Mouse (Mus musculus): ENCODE measurements around the gene Cmtm8.

Gene Cmtm8

GRCm38 (mm10) chr9:114787134-114787533 lies 56.8 kb downstream of the Cmtm8 start:
- DNase-seq (ENCODE audit: extremely low read depth, low read depth, low spot score): no peak

GRCm38 (mm10) chr9:114785432-114786125 lies 58.4 kb downstream of the Cmtm8 start:
- DNase-seq (ENCODE audit: extremely low read depth, low read depth, low spot score): no peak

GRCm38 (mm10) chr9:114781526-114782212 lies 62.3 kb downstream of the Cmtm8 start, which contains the start of gene Cmtm7:
Cmtm7 (minus strand) TSS chr9:114781856.
- DNase-seq (ENCODE audit: extremely low read depth, low read depth, low spot score): no peak

GRCm38 (mm10) chr9:114780746-114781525 lies 63.0 kb downstream of the Cmtm8 start:
- DNase-seq (ENCODE audit: extremely low read depth, low read depth, low spot score): no peak

- DNase-seq (ENCODE audit: extremely low read depth, low read depth, low spot score): no peak
These were observed 63.8 kb downstream of the Cmtm8 start for GRCm38 (mm10) chr9:114779984-114780745.

GRCm38 (mm10) chr9:114778877-114779276 lies 65.1 kb downstream of the Cmtm8 start:
- DNase-seq (ENCODE audit: extremely low read depth, low read depth, low spot score): no peak

- no peak for DNase-seq (ENCODE audit: extremely low read depth, low read depth, low spot score)
These were observed 65.9 kb downstream of the Cmtm8 start for GRCm38 (mm10) chr9:114778047-114778390.

GRCm38 (mm10) chr9:114777178-114778046 lies 66.5 kb downstream of the Cmtm8 start:
- no peak for DNase-seq (ENCODE audit: extremely low read depth, low read depth, low spot score)

- DNase-seq (ENCODE audit: extremely low read depth, low read depth, low spot score): no peak
These were observed 67.6 kb downstream of the Cmtm8 start for GRCm38 (mm10) chr9:114776361-114776760.

- DNase-seq (ENCODE audit: extremely low read depth, low read depth, low spot score): no peak
These were observed 68.7 kb downstream of the Cmtm8 start for GRCm38 (mm10) chr9:114775272-114775671.

- no peak for DNase-seq (ENCODE audit: extremely low read depth, low read depth, low spot score)
These were observed 69.3 kb downstream of the Cmtm8 start for GRCm38 (mm10) chr9:114774629-114775028.

- DNase-seq (ENCODE audit: extremely low read depth, low read depth, low spot score): no peak
These were observed 72.4 kb downstream of the Cmtm8 start for GRCm38 (mm10) chr9:114771565-114771964.

- DNase-seq (ENCODE audit: extremely low read depth, low read depth, low spot score): no peak
These were observed 73.7 kb downstream of the Cmtm8 start for GRCm38 (mm10) chr9:114770224-114770623.

- no peak for DNase-seq (ENCODE audit: extremely low read depth, low read depth, low spot score)
These were observed 75.9 kb downstream of the Cmtm8 start for GRCm38 (mm10) chr9:114768066-114768465.

- DNase-seq (ENCODE audit: extremely low read depth, low read depth, low spot score): no peak
These were observed 76.4 kb downstream of the Cmtm8 start for GRCm38 (mm10) chr9:114767507-114767906.

GRCm38 (mm10) chr9:114767030-114767429 lies 76.9 kb downstream of the Cmtm8 start:
- DNase-seq (ENCODE audit: extremely low read depth, low read depth, low spot score): no peak

GRCm38 (mm10) chr9:114763341-114763740 lies 80.6 kb downstream of the Cmtm8 start:
- no peak for DNase-seq (ENCODE audit: extremely low read depth, low read depth, low spot score)

- no peak for DNase-seq (ENCODE audit: extremely low read depth, low read depth, low spot score)
These were observed 82.1 kb downstream of the Cmtm8 start for GRCm38 (mm10) chr9:114761848-114762247.

GRCm38 (mm10) chr9:114760353-114760752 lies 83.6 kb downstream of the Cmtm8 start:
- DNase-seq (ENCODE audit: extremely low read depth, low read depth, low spot score): no peak

- no peak for DNase-seq (ENCODE audit: extremely low read depth, low read depth, low spot score)
These were observed 84.1 kb downstream of the Cmtm8 start for GRCm38 (mm10) chr9:114759886-114760285.

Measured in fat pad, adult 2 months (tissue).